ENCODE assay signal across 8 mouse cellular contexts in genomic region chr8:47533344-47534125, GRCm38 (mm10). TPM values are rescaled to one million over a fixed set of nuclear protein-coding genes. Genes with fewer than 3 reads are reported as not detected.
DNase-seq lines count a peak whose midpoint lies in the region; ATAC-seq lines count a peak whose summit lies in the region.

Trappc11 (minus strand) TSS chr8:47533470.
Rwdd4a (plus strand) TSS chr8:47533664.

- DNase-seq in adipocyte (ENCODE audit: low spot score), result peak; percentile 99
- peak; percentile 99 for DNase-seq in embryo, embryonic 10 days (ENCODE audit: low spot score)
- DNase-seq in gastrocnemius, postnatal 10 days, result peak; percentile 90
- peak; percentile 97 for DNase-seq in induced T-regulatory cell, adult 2 months (ENCODE audit: low read depth)
- peak; percentile 98 for DNase-seq in left cerebral cortex, adult 9 months (ENCODE audit: low spot score in 2 of 2)
- DNase-seq in right cerebral cortex, postnatal 14 days, result peak; percentile 92
- peak; percentile 95 to 96 for DNase-seq in urinary bladder, postnatal 36 days (ENCODE audit: low spot score in 2 of 2)

- peak; percentile 98 for ATAC-seq in megakaryocyte progenitor cell, adult 5-6 weeks (replicated peaks; ENCODE audit: poor library complexity)

RNA-seq across cellular contexts. Expression of gene Trappc11, which starts in this region (rescaled TPM):
- 10 to 100 TPM; 18.1 to 19.7 TPM for total RNA-seq in gastrocnemius, postnatal 10 days (2021)
- total RNA-seq in megakaryocyte progenitor cell, adult 5-6 weeks (2015), result 26.0 TPM in 2 replicates
- 34.6 and 36.9 TPM in 2 replicates for total RNA-seq in megakaryocyte progenitor cell, adult 5-6 weeks (2017)

RNA-seq across cellular contexts. Expression of gene Rwdd4a, which starts in this region (rescaled TPM):
- total RNA-seq in gastrocnemius, postnatal 10 days (2021), result 10 to 100 TPM; 27.1 to 27.4 TPM
- total RNA-seq in megakaryocyte progenitor cell, adult 5-6 weeks (2015), result 25.6 and 46.6 TPM in 2 replicates
- total RNA-seq in megakaryocyte progenitor cell, adult 5-6 weeks (2017), result 28.4 and 33.8 TPM in 2 replicates

Comparison
In these comparisons a context has a peak if more than half of its experiments do, and no peak if none do; other contexts are left out.
1. Peak in every context shown above with its lines: DNase-seq and ATAC-seq.